Mouse (Mus musculus) myocyte (in vitro differentiated cells): ENCODE data around the gene Fam184b.

Experiments used
- MAX ChIP-seq: IDR thresholded peaks from one replicate; pipeline ENCODE4 v1.6.1; 2011; ENCODE audit warnings: low read depth, mild to moderate bottlenecking, control low read depth
- POLR2A ChIP-seq: IDR thresholded peaks from one replicate; pipeline ENCODE4 v1.6.1; 2011; ENCODE audit warnings: low read depth, mild to moderate bottlenecking, control low read depth, moderate library complexity; ENCODE audit not compliant: insufficient read length
- POLR2AphosphoS2 ChIP-seq: IDR thresholded peaks from one replicate; pipeline ENCODE4 v1.6.1; 2011; ENCODE audit warnings: low read depth, control low read depth; ENCODE audit not compliant: insufficient read length
- TCF3 ChIP-seq: IDR thresholded peaks from one replicate; pipeline ENCODE4 v1.6.1; 2011; ENCODE audit warnings: low read depth, control low read depth; ENCODE audit not compliant: insufficient read length

DNA sequence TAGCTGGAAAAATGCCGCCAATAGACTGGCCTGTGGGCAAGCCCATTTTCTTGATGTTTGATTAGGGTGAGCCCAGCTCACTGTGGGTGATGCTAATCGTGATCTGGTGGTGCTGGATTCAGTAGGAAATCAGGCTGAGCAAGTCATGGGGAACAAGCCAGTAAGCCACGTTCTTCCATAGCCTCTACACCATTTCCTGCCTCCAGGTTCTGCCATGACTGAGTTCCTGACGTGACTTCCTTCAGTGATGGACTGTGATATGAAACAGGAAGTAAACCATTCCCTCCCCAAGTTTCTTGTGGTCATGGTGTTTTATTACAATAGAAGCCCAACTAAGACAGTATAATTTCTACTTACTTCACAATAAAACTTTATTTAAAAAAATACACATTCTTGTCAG lies 38.2 kb upstream of the Fam184b start:
- no peak for TF ChIP-seq TCF3
- no peak for TF ChIP-seq POLR2A
- no peak for TF ChIP-seq POLR2AphosphoS2
- no peak for TF ChIP-seq MAX
